Mouse (Mus musculus) lung, adult 2 months (tissue): ENCODE results near the gene Pipox. TPM values are rescaled to one million over a fixed set of nuclear protein-coding genes. Genes with fewer than 3 reads are reported as not detected.

Source experiments
- DNase-seq: peaks from one replicate; pipeline ENCODE4 v3.0.0; 2022
- H3K4me1 ChIP-seq: fragments of 200-500 bp; 2 replicates; pipeline ENCODE4 v1.6.1; 2011; ENCODE audit warnings: low read length; ENCODE audit not compliant: control insufficient read depth, insufficient read depth
- H3K4me3 ChIP-seq: fragments of 200-500 bp; replicated peaks from 2 replicates; pipeline ENCODE3; 2011; ENCODE audit warnings: low read depth, mild to moderate bottlenecking, control low read depth, low read length; ENCODE audit errors: extremely low read depth
- CTCF ChIP-seq: fragments of 200-500 bp; IDR thresholded peaks from 2 replicates; pipeline ENCODE4 v1.5.1; 2011; ENCODE audit warnings: mild to moderate bottlenecking, low read length, control low read depth; ENCODE audit not compliant: insufficient read depth
- POLR2A ChIP-seq: fragments of 200-500 bp; IDR thresholded peaks from 2 replicates; pipeline ENCODE4 v1.6.1; 2011; ENCODE audit warnings: low read depth, mild to moderate bottlenecking, control low read depth, low read length, borderline replicate concordance; ENCODE audit errors: extremely low read depth
- WGBS: fragments of 180-500 bp; shearing (Covaris S2); methylation state at CpG from one replicate; pipeline ENCODE4 v1.1.7; 2018; 5-methylcytosine and 5-hydroxymethylcytosine counted together
- polyA plus RNA-seq: library from polyadenylated mRNA; depleted of rRNA; stranded (reverse); fragments of >200 nt; gene quantifications from 2 replicates; pipeline ENCODE4 v1.2.3, GENCODE M21; 2012

Pipox gene
- polyA plus RNA-seq, 1 experiment: 1.3 TPM

- 80% methylated on average over 12 of the region's 12 CpGs for WGBS
- DNase-seq: no peak
- no peak for TF ChIP-seq CTCF
- TF ChIP-seq POLR2A: no peak
- H3K4me1 ChIP-seq: no peaks in the 10 kb centered on the region
- H3K4me3 ChIP-seq: no peak overlapping the region
Measured at GRCm38 (mm10) chr11:77864771-77865170, 29.1 kb downstream of the Pipox start.

GRCm38 (mm10) chr11:77862887-77863286, 31.0 kb downstream of the Pipox start:
- TF ChIP-seq CTCF: no peak
- no peak for TF ChIP-seq POLR2A
- WGBS: 92% methylated on average over 7 of the region's 7 CpGs
- DNase-seq: no peak
- Histone ChIP-seq H3K4me1 (no peaks in the 10 kb centered on the region), H3K4me3 (no peak overlapping the region)

GRCm38 (mm10) chr11:77860947-77861346, 32.9 kb downstream of the Pipox start:
- Histone ChIP-seq H3K4me1 (no peaks in the 10 kb centered on the region), H3K4me3 (no peak overlapping the region)
- TF ChIP-seq POLR2A: no peak
- no peak for TF ChIP-seq CTCF
- no peak for DNase-seq
- 84% methylated on average over 9 of the region's 9 CpGs for WGBS

GRCm38 (mm10) chr11:77858589-77858988, 35.3 kb downstream of the Pipox start:
- Histone ChIP-seq H3K4me3 (no peak overlapping the region), H3K4me1 (no peaks in the 10 kb centered on the region)
- TF ChIP-seq POLR2A (no peak), CTCF (no peak)
- no peak for DNase-seq
- WGBS: 75% methylated on average over 9 of the region's 9 CpGs

- 93% methylated on average over 6 of the region's 6 CpGs for whole genome bisulfite sequencing
Measured at GRCm38 (mm10) chr11:77857089-77857488, 36.8 kb downstream of the Pipox start.

GRCm38 (mm10) chr11:77855396-77855795, 38.5 kb downstream of the Pipox start:
- WGBS: 50% methylated on average over 15 of the region's 15 CpGs
- H3K4me3 ChIP-seq: no peak overlapping the region

More at GRCm38 (mm10) chr11:77857089-77857488, 36.8 kb downstream of the Pipox start:
- TF ChIP-seq CTCF (no peak), POLR2A (no peak)
- Histone ChIP-seq H3K4me1 (no peaks in the 10 kb centered on the region), H3K4me3 (no peak overlapping the region)
- no peak for DNase-seq

GRCm38 (mm10) chr11:77854641-77855040, 39.3 kb downstream of the Pipox start:
- Histone ChIP-seq H3K4me1 (no peaks in the 10 kb centered on the region), H3K4me3 (no peak overlapping the region)
- no peak for DNase-seq
- WGBS: 46% methylated on average over 3 of the region's 3 CpGs
- TF ChIP-seq POLR2A (no peak), CTCF (no peak)

More at GRCm38 (mm10) chr11:77855396-77855795, 38.5 kb downstream of the Pipox start:
- TF ChIP-seq CTCF (no peak), POLR2A (no peak)
- DNase-seq: no peak
- no peaks in the 10 kb centered on the region for H3K4me1 ChIP-seq

GRCm38 (mm10) chr11:77852941-77853668, 40.8 kb downstream of the Pipox start:
- TF ChIP-seq POLR2A (no peak), CTCF (no peak)
- WGBS: 71% methylated on average over 17 of the region's 17 CpGs
- Histone ChIP-seq H3K4me1 (no peaks in the 10 kb centered on the region), H3K4me3 (no peak overlapping the region)
- no peak for DNase-seq

GRCm38 (mm10) chr11:77852195-77852594, 41.7 kb downstream of the Pipox start:
- 51% methylated on average over 3 of the region's 3 CpGs for WGBS
- Histone ChIP-seq H3K4me1 (no peaks in the 10 kb centered on the region), H3K4me3 (no peak overlapping the region)
- TF ChIP-seq CTCF (no peak), POLR2A (no peak)
- no peak for DNase-seq

GRCm38 (mm10) chr11:77851483-77852010, 42.3 kb downstream of the Pipox start:
- no peak overlapping the region for H3K4me3 ChIP-seq
- 83% methylated on average over 6 of the region's 6 CpGs for WGBS

More at GRCm38 (mm10) chr11:77851483-77852010, 42.3 kb downstream of the Pipox start:
- TF ChIP-seq POLR2A: no peak
- TF ChIP-seq CTCF: no peak
- no peaks in the 10 kb centered on the region for H3K4me1 ChIP-seq
- DNase-seq: no peak
